Mouse (Mus musculus) gastrocnemius, adult 2 months (tissue): ENCODE data around the gene Akap17b. TPM values are rescaled to one million over a fixed set of nuclear protein-coding genes. Genes with fewer than 3 reads are reported as not detected.

Experiments
- DNase-seq: peaks from one replicate; pipeline ENCODE4 v3.0.0; 2022
- H3K27ac ChIP-seq: fragments of 200-600 bp; 2 replicates; pipeline ENCODE4 v1.8.1; 2022; ENCODE audit warnings: mild to moderate bottlenecking
- H3K4me3 ChIP-seq: fragments of 200-600 bp; 2 replicates; pipeline ENCODE4 v1.8.1; 2022; ENCODE audit warnings: mild to moderate bottlenecking, moderate library complexity
- CTCF ChIP-seq: fragments of 200-600 bp; IDR thresholded peaks from 2 replicates; pipeline ENCODE4 v1.8.1; 2022; ENCODE audit warnings: antibody characterized with exemption, mild to moderate bottlenecking, moderate library complexity
- intact Hi-C: fragments of 180-260 bp; cut with DNase I; formaldehyde crosslinking; loops from one replicate; pipeline ENCODE4 v1.15.1; 2025
- total RNA-seq, 2 experiments: library from RNA; stranded (reverse); gene quantifications; 2 replicates each; pipeline ENCODE4 v1.2.3; 2021

Akap17b gene
- total RNA-seq, 2 experiments from 2014 or later = 2.1 to 2.4 TPM

GRCm38 (mm10) chrX:36560170-36560569 lies 85.0 kb downstream of the Akap17b start:
- intact Hi-C loops = no loop called here
- Histone ChIP-seq H3K27ac (no peak overlapping the region), H3K4me3 (no peak overlapping the region)
- DNase-seq = no peak
- no peak for TF ChIP-seq CTCF

Other genes starting within 250 kb of the Akap17b start
- gene Gm6268, start 244.1 kb downstream of the Akap17b start, total RNA-seq = not detected
- not detected for gene Gm14569, start 153.6 kb downstream of the Akap17b start, total RNA-seq
- gene Pgrmc1, start 47.2 kb downstream of the Akap17b start, total RNA-seq = 1 to 10 TPM; 7.7 to 9.3 TPM
- not detected for gene Slc25a43, start 98.3 kb upstream of the Akap17b start, total RNA-seq
- gene Slc25a5, start 150.3 kb upstream of the Akap17b start, total RNA-seq = 10 to 100 TPM; 55.8 to 80.1 TPM
- gene Ube2a, start 228.5 kb upstream of the Akap17b start, total RNA-seq = 10 to 100 TPM; 37.7 to 40.0 TPM
- gene C330007P06Rik, start 228.7 kb upstream of the Akap17b start, total RNA-seq = 10 to 100 TPM; 12.0 TPM